In genomic region chr7:89329896-89330295, GRCm38 (mm10) we compare ENCODE assay signal across 20 mouse cellular contexts.
A peak's percentile ranks its signal among the peaks of the same experiment; 100 is the strongest.
DNase-seq lines count a peak whose midpoint lies in the region; TF ChIP-seq lines count a peak whose summit lies in the region.
"Had no signal": no experiment of that assay in that cellular context is flagged by ENCODE, and none has a peak within 500 bp of the region (broad histone marks: within the 10 kb centered on the region; RNA-seq: fewer than 3 reads in every experiment).

No protein-coding gene starts in this region.

- TF ChIP-seq CTCF in kidney, adult 2 months (conservative IDR thresholded peaks at IDR 0.05; ENCODE audit: insufficient read depth, insufficient read length, low read depth, low read length) = no peak

- TF ChIP-seq POLR2A in kidney, adult 2 months (IDR thresholded peaks at IDR 0.05; ENCODE audit: low read depth, low read length) = no peak

- DNase-seq in kidney, adult 2 months = peak; percentile 14
- DNase-seq in kidney, adult 9 months = no peak
- DNase-seq in lung, postnatal 36 days = peak; percentile 38
- DNase-seq in lung, postnatal 10 days = no peak
- no peak for DNase-seq in gastrocnemius, postnatal 25 days
- DNase-seq: adrenal gland, postnatal 10 days; adrenal gland, postnatal 25 days; cerebellum, adult 11 months; cerebellum, adult 18-20 months; cerebellum, adult 8-10 months; cerebellum, adult 9-11 months; cerebellum, postnatal 14 days; cerebellum, postnatal 36 days; embryo, embryonic 11 days; forebrain, postnatal 0 days had no signal

- 53% methylated on average over 1 of the region's 1 CpGs for WGBS in kidney, adult 2 months

- no peaks in the 10 kb centered on the region for H3K27me3 ChIP-seq in kidney, adult 2 months (replicated peaks; ENCODE audit: control insufficient read depth, insufficient read depth, low read length)
- H3K27me3 ChIP-seq: embryonic facial prominence, embryonic 13.5 days; embryonic facial prominence, embryonic 15.5 days; forebrain, embryonic 13.5 days; forebrain, embryonic 15.5 days had no signal

- no peaks in the 10 kb centered on the region for H3K36me3 ChIP-seq in kidney, adult 2 months (ENCODE audit: control insufficient read depth, insufficient read depth, low read length)

- H3K27ac ChIP-seq in kidney, adult 2 months (ENCODE audit: insufficient read depth, low read depth, low read length) = no peak overlapping the region
- H3K27ac ChIP-seq: embryonic facial prominence, embryonic 13.5 days; embryonic facial prominence, embryonic 15.5 days; forebrain, embryonic 13.5 days; forebrain, embryonic 15.5 days had no signal

- H3K4me1 ChIP-seq in kidney, adult 2 months (ENCODE audit: control insufficient read depth, insufficient read depth, low read length) = peaks cover 27% of the 10 kb centered on the region
- H3K4me1 ChIP-seq: embryonic facial prominence, embryonic 13.5 days; forebrain, embryonic 13.5 days; forebrain, embryonic 15.5 days had no signal

- H3K4me3 ChIP-seq in kidney, adult 2 months (ENCODE audit: insufficient read depth, low read depth, low read length) = no peak overlapping the region
- H3K4me3 ChIP-seq: embryonic facial prominence, embryonic 13.5 days; embryonic facial prominence, embryonic 15.5 days; erythroblast, embryonic 14.5 days; forebrain, embryonic 13.5 days; forebrain, embryonic 15.5 days had no signal

Comparison
In these comparisons a context has a peak if more than half of its experiments do, and no peak if none do; other contexts are left out.
1. DNase-seq: peak in kidney, adult 2 months (single experiment) and lung, postnatal 36 days (single experiment); none in kidney, adult 9 months (single experiment), lung, postnatal 10 days (single experiment) and gastrocnemius, postnatal 25 days (single experiment).